Mouse (Mus musculus) brain, embryonic 14.5 days (tissue): ENCODE data around the gene Hnf1a.

Experiments used
- CTCF ChIP-seq: fragments of 200-500 bp; IDR thresholded peaks from 2 replicates; pipeline ENCODE4 v1.5.1; 2012; ENCODE audit warnings: inconsistent platforms, mild to moderate bottlenecking, moderate library complexity, borderline replicate concordance; ENCODE audit not compliant: insufficient read depth, insufficient read length; ENCODE audit errors: extremely low read depth
- POLR2A ChIP-seq: fragments of 200-500 bp; IDR thresholded peaks from 2 replicates; pipeline ENCODE4 v1.6.1; 2012; ENCODE audit warnings: mild to moderate bottlenecking, inconsistent platforms, borderline replicate concordance; ENCODE audit not compliant: poor library complexity, insufficient read depth, insufficient read length, severe bottlenecking; ENCODE audit errors: extremely low read depth

DNA sequence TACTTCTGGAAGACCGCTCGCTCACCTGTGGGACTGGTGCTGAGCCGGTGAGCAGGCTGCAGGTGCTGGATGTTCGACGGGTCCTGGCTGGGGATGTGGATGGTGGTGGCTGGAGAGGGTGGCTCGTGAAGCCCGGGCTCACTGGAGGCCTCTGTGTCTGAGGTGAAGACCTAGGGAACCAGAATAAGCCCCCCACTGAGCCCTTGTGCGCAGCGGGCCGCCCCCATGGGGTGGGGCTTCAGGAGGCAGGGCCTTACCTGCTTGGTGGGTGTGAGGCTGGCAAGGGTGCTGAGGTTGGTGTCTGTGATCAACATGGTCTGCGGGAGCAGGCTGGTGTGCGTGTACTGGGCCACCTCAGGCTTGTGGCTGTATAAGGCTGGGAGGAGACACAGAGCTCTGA lies 20.2 kb downstream of the Hnf1a start:
- TF ChIP-seq POLR2A (no peak), CTCF (no peak)
